Mouse (Mus musculus) urinary bladder, postnatal 0 days (tissue): ENCODE measurements around the gene Tspyl3. TPM values are rescaled to one million over a fixed set of nuclear protein-coding genes. Genes with fewer than 3 reads are reported as not detected.

Experiments used
- polyA plus RNA-seq: library from polyadenylated mRNA; unstranded; fragments of >200 nt; fragmentation: Nextera tagmentation; extraction: Ambion mirVana; gene quantifications from 2 replicates; pipeline ENCODE4 v1.2.1, GENCODE M21; 2015

The Tspyl3 gene
- polyA plus RNA-seq = 3.3 and 3.4 TPM in 2 replicates

GRCm38 (mm10) chr2:153224946-153225594 is at the start of gene Tspyl3:
Tspyl3 (minus strand) TSS chr2:153225441.

GRCm38 (mm10) chr2:153241250-153242014 is 16.2 kb upstream of the Tspyl3 start, which contains the start of the genes Plagl2 and Pofut1:
Plagl2 (minus strand) TSS chr2:153241426.
Pofut1 (plus strand) TSS chr2:153241533.

Other genes starting within 250 kb of the Tspyl3 start
- gene Pdrg1, start 210.0 kb downstream of the Tspyl3 start, polyA plus RNA-seq = 94.7 and 101 TPM in 2 replicates
- not detected in 2 replicates for gene Xkr7, start 193.6 kb downstream of the Tspyl3 start, polyA plus RNA-seq
- 0.62 and 0.63 TPM in 2 replicates for gene Ccm2l, start 159.5 kb downstream of the Tspyl3 start, polyA plus RNA-seq
- 5.2 and 8.6 TPM in 2 replicates for gene Hck, start 117.0 kb downstream of the Tspyl3 start, polyA plus RNA-seq
- gene Tm9sf4, start 64.1 kb downstream of the Tspyl3 start, polyA plus RNA-seq = 41.6 and 42.8 TPM in 2 replicates
- 4.6 and 5.4 TPM in 2 replicates for gene Plagl2, start 16.0 kb upstream of the Tspyl3 start, polyA plus RNA-seq
- 3.5 and 3.8 TPM in 2 replicates for gene Pofut1, start 16.1 kb upstream of the Tspyl3 start, polyA plus RNA-seq
- 3.7 and 3.8 TPM in 2 replicates for gene Kif3b, start 66.0 kb upstream of the Tspyl3 start, polyA plus RNA-seq
- 6.6 and 6.9 TPM in 2 replicates for gene Asxl1, start 120.4 kb upstream of the Tspyl3 start, polyA plus RNA-seq